Mouse (Mus musculus) adrenal gland, adult 18-20 months (tissue): Measurements from ENCODE around the gene Gjb1. TPM values are rescaled to one million over a fixed set of nuclear protein-coding genes. Genes with fewer than 3 reads are reported as not detected.

Experiments used
- DNase-seq, 2 experiments: peaks; one replicate each; pipeline ENCODE4 v3.0.0; 2021 to 2022; ENCODE audit warnings: low spot score in 2 of 2
- total RNA-seq, 2 experiments: library from RNA; stranded (reverse); gene quantifications; 1 replicate in 1 of 2; 2 replicates in 1 of 2; pipeline ENCODE4 v1.2.3; 2021

Gjb1 gene
- total RNA-seq, 2 experiments from 2014 or later: not detected

GRCm38 (mm10) chrX:101394341-101394740, 18.2 kb downstream of the Gjb1 start:
- DNase-seq: no peak

GRCm38 (mm10) chrX:101396459-101396858, 20.3 kb downstream of the Gjb1 start:
- DNase-seq: no peak

- peak; percentile 49 to 51 for DNase-seq
Observed at GRCm38 (mm10) chrX:101418946-101419724, 43.0 kb downstream of the Gjb1 start.

GRCm38 (mm10) chrX:101419725-101420699, 43.8 kb downstream of the Gjb1 start:
- DNase-seq: peak; percentile 67 to 71

- DNase-seq: no peak
Observed at GRCm38 (mm10) chrX:101420700-101421095, 44.5 kb downstream of the Gjb1 start, which contains the start of gene Zmym3. TSS of gene Zmym3 (minus strand) at chrX:101420849.

GRCm38 (mm10) chrX:101423462-101423861, 47.3 kb downstream of the Gjb1 start:
- DNase-seq: no peak

- no peak for DNase-seq
Observed at GRCm38 (mm10) chrX:101427774-101428173, 51.6 kb downstream of the Gjb1 start.

GRCm38 (mm10) chrX:101428785-101429141, 52.6 kb downstream of the Gjb1 start:
- DNase-seq: no peak

GRCm38 (mm10) chrX:101429142-101429949, 53.2 kb downstream of the Gjb1 start, which contains the start of gene Nono:
TSS of gene Nono (plus strand) at chrX:101429318.
- peak; percentile 58 to 61 for DNase-seq

GRCm38 (mm10) chrX:101429976-101430375, 53.8 kb downstream of the Gjb1 start:
- DNase-seq: no peak

Other genes starting within 250 kb of the Gjb1 start
- gene Snx12, start 153.8 kb upstream of the Gjb1 start, total RNA-seq: 10 to 100 TPM; 53.7 to 54.1 TPM
- gene Foxo4, start 121.8 kb upstream of the Gjb1 start, total RNA-seq: 10 to 100 TPM; 33.8 to 39.6 TPM
- under 1 TPM in 1 of 2 experiments, not detected in 1; 0.54 TPM for gene Gm614, start 112.4 kb upstream of the Gjb1 start, total RNA-seq
- 1 to 10 TPM; 4.9 to 9.0 TPM for gene Il2rg, start 108.1 kb upstream of the Gjb1 start, total RNA-seq
- not detected for gene Gm20489, start 107.4 kb upstream of the Gjb1 start, total RNA-seq
- 10 to 100 TPM; 32.0 to 33.4 TPM for gene Med12, start 102.3 kb upstream of the Gjb1 start, total RNA-seq
- 10 to 100 TPM in 1 of 2 experiments, 1 to 10 TPM in 1; 5.7 to 15.9 TPM for gene Nlgn3, start 77.2 kb upstream of the Gjb1 start, total RNA-seq
- 10 to 100 TPM; 46.3 to 73.4 TPM for gene Zmym3, start 44.5 kb downstream of the Gjb1 start, total RNA-seq
- 100 to 1,000 TPM; 158 to 182 TPM for gene Nono, start 52.9 kb downstream of the Gjb1 start, total RNA-seq
- gene Itgb1bp2, start 72.7 kb downstream of the Gjb1 start, total RNA-seq: under 1 TPM; 0.53 to 0.74 TPM
- gene Taf1, start 156.4 kb downstream of the Gjb1 start, total RNA-seq: 10 to 100 TPM; 38.2 to 41.7 TPM